Mouse (Mus musculus) cerebellum, postnatal 4 days (tissue): ENCODE data around the gene R3hcc1l.

Experiments used
- DNase-seq, 2 experiments: peaks; one replicate each; pipeline ENCODE4 v3.0.0; 2022; ENCODE audit warnings: low spot score in 2 of 2, mixed read lengths in 1 of 2

The R3hcc1l gene

DNA sequence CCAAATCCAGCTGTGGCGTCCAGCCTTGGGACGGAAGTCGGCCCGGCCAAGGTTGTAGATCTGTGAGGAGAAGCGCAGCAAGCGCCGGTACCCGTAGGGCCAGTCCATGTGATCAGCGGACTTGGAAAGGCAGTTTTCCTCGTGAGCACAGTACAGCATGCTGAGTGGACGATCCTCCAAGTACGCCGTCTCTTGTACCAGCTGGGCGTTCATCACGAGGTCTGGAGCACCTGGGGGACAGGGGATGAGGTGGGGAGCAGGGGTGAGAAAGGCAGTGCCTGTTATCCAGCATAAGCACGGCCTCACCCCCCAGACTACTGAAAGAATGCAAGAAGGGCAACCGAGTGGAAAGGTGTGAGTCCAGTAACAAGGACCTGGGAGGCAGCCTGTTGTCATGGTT, 81.3 kb downstream of the R3hcc1l start:
- DNase-seq = no peak

DNA sequence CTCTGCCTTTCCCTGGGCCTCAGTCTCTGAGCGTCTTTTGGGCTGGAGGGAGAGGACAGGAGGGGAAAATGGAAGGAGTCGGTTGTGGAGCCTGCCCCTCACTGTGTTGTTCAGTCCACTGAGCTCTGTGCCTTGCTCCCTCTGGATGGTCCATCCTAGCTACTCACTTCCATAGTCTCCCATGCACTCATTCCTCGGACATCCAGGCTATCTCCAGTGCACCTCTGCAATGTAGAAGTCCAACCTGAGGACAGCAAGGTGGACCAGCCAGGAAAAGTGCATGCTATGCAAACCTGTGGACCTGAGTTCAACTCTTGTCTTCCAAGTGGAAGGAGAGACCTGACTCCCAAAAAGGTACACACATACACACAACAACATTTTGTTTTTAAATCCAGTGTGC, 82.0 kb downstream of the R3hcc1l start:
- no peak for DNase-seq

DNA sequence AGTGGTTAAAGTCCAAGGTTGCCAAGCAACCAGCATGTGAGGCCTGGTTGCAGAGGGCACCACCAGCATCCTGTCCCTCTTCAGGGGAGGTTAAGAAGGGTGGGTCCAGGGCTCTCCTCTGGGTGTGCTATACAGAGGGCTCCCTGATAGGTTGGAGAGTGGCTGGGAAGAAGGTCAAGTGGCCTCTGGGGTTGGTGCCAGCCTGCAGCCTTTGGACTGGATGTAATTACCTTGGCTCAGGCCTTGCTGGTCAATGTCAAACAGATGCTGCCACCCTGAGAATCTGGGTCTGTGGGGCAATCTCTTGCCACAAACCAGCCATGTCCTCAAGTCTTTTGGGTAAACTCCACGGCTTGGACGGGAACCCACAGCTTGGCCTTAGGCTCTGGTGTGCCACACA, 82.9 kb downstream of the R3hcc1l start:
- no peak for DNase-seq

DNA sequence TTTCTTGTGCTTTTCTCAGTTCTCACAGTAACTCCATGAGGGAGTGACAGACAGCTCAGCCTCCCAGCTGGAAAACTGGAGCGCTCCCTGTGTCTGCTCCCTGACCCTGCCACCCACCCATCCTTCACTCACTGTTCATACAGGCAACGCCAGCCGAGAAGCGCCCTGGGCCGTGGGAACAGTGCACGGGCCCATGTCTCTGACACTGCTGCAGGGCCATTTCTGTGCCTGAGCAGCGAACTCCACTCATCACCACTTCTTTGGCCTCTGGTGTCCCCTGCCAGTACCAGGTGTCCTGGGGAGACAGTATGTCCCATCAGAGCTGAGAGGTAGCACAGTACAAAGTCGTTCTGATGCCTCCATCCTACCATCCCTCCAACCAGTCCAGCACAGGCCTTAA, 83.5 kb downstream of the R3hcc1l start:
- DNase-seq = no peak

DNA sequence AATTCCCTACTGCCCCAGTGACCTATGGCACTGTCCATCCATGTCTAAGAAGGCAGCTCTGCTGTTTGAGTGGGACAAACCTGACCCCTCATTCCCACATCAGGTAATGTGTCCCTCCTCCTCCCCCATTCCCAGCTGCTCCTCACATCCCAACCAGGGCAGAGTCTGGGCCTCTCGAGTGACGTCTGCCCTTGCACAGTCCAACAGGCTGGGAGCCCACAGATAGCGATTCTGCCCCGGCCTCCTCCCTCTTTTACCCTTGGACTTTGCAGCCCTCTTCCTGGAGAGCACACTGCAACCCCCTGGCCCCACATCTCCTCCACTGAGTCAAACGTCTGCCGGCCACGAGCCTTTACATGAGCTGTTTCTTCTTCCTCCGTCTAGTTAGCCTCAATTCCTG, 84.0 kb downstream of the R3hcc1l start:
- no peak for DNase-seq

DNA sequence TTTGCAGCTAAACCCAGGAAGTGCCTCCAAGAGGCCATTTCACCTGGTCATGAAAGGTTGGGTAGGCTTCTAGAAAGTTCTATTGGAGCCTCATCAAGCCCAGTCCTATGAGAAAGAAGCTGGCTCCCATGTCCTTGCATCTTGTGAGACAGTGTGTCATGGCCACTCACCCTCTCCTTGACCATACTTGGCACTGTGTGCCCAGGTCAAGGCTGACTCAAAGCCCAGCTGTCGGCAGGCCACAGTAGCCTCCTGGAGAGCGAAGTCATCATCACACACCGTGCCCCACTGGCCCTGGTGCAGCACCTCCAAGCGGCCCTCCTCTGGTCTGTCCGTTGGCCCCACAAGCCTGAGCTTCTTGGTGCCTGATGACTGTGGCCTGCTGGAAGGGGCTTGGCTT, 89.5 kb downstream of the R3hcc1l start:
- no peak for DNase-seq

DNA sequence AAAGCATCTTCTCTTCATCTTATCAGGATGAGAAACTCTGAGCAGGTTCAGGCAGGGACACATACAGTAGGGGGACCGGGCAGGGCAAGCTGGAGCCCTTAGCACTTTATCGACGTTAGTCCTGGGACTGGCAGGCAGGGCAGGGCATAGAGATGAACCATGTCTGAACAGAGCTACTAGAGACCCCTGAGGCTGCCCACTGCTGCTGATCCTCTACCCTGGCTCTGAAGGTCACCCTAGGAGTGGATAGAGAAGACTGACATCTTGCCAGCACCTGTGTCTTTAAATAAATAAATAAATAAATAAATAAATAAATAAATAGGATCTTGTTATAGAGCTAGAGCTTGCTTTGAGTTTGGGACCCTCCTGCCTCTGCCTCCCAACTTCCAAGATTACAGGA, 91.2 kb downstream of the R3hcc1l start:
- DNase-seq = no peak

DNA sequence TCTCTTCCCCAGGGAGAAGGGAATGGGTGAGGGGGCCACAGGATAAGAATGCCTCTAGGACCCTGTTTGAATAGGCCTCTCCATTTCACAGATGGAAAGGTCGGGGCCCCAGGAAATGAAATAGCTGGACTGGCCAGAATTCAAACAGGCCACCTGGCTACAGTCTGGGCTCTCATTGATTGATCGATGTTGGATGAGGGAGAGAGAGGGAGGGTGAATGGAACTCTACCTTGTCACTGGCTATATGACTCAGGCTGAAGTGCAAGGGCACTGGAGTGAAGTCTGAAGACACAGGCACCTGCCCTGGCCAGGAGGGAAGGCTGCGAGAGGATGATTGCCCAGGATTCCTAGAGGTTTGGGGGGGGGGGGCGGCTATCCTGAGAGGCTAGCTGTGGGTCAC, 93.2 kb downstream of the R3hcc1l start:
- peak in 1 of 2 experiments; percentile 5 for DNase-seq

DNA sequence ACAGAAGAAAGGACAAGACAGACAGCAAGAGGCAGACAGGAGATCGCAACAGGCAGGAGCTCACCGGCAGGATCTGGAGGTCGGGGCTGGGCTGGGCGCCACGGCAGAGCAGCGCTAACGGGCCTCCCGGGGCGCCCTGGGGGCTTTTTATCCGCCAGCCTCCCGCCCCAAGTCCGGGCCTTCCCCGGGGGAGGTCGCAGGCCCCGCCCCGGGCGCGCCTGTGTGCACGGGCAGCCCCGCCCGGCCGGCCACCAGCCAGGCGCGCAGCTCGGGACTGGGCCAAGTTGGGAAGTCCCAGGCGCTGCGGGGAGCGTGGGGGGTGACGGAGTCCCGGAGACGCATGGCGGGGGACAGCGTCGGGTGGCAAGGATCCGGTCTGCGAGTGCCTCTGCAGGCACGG, 94.1 kb downstream of the R3hcc1l start, which contains the start of gene Loxl4:
TSS of gene Loxl4 (minus strand) at position 160 of the 400 bp plus-strand sequence.
- DNase-seq = no peak

DNA sequence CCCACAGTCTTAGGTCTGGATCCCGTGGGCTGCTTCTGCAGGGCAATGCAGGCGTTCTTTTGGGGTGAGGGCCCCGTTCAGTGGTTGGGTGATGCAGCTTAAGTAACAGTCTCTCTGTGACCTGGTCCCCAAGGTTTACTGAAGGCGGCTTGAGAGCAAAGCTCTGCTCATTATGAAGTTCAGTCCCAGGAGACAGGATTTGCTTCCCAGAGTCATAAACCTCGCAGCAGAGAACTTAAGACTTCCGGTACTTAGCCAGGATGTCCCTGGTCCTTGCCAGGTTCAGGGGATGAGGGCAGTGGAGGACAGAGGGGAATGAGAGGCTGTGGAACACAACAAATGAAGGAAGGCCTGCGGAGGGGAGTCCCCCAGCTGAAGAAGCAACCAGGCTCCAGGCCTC, 94.6 kb downstream of the R3hcc1l start:
- no peak for DNase-seq

DNA sequence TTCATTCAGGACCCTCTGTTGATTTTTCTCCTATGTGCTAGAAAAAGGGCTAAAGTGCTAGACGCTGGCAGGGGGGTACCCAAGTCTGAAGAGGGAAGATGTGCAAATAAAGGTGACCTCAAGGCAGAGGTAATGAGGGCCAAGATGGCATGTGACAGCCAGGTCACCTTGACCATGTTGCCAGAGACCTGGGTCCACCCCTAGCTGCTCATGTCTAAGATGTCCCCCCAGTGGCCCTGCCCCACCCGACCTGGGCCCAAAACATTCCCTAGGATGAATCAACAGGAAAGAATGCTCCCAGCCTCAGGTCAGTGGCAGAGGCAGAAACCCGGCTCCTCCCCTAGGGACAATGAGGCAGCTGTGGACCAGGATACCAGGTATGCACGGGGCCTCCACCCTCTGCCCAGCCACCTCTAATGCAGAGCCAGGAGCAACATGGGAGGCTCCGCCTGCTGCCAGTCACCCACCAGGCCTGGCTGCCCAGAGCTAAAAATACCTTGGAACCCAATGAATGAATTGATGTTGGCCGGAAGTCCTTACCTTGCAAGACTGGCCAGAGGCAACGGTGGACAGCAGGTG, 95.2 kb downstream of the R3hcc1l start:
- no peak for DNase-seq

DNA sequence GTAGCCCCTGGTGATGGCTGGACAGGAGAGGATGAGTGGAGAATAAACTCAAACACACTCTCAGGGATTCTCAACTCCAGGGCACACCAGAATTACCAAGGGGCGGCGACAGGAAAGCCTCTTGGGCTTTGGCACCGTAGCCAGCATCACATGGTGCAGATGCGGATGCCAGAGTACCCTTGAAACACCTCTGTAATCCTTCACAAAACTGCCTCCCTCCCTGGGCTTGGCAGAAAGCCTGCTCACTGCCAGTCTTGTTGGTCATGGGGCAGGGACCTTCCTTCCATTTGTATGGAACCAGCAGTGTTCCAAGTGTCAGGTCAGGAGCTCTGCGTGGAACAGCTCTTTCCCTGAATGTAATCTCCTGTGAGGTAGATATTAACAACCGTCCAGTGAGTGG, 109.5 kb downstream of the R3hcc1l start:
- peak in 1 of 2 experiments; percentile 11 for DNase-seq

DNA sequence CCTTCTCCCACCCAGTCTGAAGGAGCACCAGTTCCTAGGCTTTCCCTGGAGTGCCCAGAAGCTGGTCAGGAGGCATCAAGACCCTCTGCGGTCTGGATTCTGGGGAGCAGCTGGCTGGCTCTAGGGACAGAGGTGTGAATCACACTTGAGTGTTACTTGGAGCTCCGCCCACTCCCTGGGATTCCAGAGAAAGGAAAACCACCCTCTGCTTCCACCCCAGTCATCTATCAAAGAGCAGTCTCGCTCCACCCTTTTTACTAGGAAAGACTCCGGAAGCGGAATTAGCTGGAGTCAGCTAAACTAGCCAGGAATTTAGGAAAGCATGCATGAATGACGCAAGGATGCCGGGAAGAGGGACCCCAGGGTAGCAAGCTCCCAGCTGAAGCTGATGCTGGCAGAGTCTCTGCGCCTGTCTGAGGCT, 113.0 kb downstream of the R3hcc1l start:
- DNase-seq = peak in 1 of 2 experiments; percentile 16

DNA sequence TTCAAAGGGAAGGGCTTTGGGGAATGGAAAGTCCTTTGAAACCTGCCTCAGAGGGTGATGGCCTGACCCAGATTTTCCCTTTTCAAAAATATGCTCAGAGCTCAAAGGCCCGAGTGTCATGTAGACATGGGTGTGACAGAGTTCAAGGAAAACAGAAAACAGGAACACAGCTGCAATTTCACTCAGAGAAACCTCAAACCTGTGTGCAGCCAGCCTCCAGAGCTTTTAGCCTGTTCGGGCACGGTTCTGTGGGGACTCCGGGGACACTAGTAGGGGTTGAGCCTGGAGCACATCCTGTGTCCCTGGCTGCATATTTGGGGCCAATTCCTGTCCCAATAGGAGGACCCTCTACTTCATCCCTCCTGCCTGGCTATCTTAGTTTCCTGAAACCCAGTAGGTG, 113.7 kb downstream of the R3hcc1l start:
- DNase-seq = peak in 1 of 2 experiments; percentile 14

DNA sequence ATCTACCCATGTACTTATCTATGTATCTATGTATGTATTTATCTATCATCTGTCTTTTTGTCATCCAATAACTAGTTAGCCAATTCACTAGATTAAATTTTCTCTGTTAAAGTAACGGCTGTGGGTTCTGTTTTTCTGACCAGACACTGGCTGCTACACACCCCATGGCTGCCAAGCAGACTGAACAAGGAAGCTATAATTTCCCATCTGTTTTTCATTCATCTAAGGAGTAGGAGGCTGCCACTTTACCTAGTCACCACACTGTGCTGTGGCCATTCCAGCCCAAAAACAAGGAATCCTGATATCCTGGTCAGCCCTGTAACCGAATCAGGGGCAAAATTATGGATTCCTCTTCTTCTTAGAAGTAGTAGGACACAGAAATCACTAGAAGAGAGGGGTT, 115.1 kb downstream of the R3hcc1l start:
- DNase-seq = no peak

DNA sequence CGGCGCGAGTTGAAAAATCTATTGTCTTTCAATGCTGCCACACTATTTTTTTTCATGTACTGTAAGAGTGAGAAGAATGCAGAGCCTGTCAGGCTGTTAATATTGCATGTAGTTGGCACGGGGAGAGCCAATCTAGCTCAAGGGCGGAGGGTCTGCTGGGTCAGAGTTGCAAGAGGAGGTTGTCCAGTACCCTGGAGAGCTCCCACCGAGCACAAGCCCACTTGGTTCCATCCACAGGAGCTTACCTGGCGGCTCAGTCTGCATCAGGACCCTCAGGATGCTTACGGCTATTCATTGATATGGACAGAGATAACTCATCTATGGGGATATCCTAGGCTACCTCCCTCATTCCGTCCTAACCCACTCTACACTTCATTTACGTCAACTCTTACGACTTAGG, 118.1 kb downstream of the R3hcc1l start:
- peak in 1 of 2 experiments; percentile 15 for DNase-seq

DNA sequence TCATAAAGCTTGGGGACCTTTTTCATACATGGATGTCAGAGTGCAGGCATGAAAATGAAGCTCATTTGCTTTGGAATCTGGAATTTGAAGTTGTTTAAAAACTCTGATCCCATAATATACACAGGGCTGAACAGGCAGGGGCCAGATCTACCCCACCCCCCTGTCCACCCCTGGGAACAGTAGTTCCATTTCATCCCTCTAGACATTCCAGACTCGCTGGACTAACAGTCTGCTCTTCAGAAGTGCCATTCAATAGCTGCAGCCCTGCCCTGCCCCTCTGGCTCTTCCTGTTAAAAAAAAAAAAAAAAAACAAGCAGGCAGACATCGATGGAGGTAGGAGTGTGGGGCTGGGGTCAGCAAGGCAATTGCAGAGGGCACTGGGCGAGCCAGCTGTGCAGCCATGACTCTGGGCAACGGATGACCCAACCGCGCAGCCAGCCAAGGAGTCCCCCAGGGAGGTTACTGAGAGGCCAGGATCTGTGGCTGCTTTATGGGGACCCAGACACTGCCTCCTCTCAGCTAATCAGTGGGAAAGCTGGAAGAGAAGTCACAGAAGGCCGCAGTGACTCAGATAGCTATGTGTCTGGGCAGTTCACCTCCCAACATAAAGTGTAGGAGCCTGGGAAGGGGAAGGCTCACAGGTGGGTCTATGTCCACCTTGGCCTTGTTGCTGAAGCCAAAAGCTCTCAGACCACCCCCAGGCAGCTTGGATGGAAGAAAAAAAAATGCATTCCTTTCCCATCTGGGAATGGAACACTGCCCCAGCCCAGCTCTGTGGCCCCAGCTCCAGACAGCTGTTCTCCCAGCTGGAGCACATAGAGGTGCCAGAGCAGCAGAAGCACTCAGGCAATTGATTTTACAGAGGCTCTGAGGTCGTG, 120.3 kb downstream of the R3hcc1l start:
- peak in 1 of 2 experiments; percentile 19 for DNase-seq

DNA sequence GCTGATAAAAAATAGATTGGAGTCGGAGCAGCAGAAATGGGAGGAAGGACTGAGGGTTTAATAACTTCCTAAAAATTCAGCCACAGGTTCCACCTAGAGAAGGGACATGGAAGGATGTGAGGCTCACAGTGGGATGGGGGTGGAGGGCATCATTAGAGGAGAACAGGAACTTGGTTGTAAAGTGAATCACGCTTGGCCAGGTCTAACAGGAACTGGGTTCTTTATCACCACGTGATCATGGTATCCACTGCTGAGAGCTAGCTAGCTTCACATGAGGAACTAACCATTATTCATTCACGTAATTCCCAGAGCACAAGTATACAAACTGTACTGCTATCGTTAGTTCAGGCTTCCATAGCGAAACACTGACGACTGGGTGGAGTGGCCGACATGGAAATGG, 121.0 kb downstream of the R3hcc1l start:
- no peak for DNase-seq

DNA sequence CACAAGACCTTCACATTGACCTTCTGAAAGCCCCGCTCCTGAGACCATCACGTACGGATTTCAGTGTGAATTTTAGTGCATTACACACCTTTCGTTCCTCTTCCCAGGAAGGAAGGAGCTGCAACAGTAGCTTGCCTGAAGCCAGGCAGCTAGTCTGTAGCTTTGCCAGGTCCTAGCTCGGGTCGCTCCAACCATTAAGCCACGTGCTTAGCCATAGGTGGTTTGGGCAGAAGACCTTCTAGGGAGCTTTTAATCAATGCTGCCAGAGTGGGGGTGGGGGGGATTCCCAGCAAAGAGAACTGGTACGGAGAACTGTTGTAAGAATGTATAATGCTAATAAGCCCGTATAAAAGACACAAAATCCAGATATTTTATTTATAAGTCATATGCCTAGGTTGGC, 121.7 kb downstream of the R3hcc1l start:
- DNase-seq = no peak
